Mouse (Mus musculus) liver, postnatal 0 days (tissue): ENCODE measurements around the gene Pdcl3. TPM values are rescaled to one million over a fixed set of nuclear protein-coding genes. Genes with fewer than 3 reads are reported as not detected.

Experiments
- ATAC-seq: fragments of 200-750 bp; cut with Nextera tagmentation; 2 replicates; pipeline ENCODE4 v1.8.0; 2017; ENCODE audit warnings: mild to moderate bottlenecking, moderate library complexity
- DNase-seq: peaks from one replicate; pipeline ENCODE4 v3.0.0-alpha.2; 2016
- H3K27ac ChIP-seq: fragments of 300-500 bp; sonication (generic); 2 replicates; pipeline ENCODE4 v1.5.1; 2014; ENCODE audit warnings: antibody characterized with exemption, moderate library complexity, mild to moderate bottlenecking, low read depth
- H3K27me3 ChIP-seq: fragments of 300-500 bp; sonication (generic); 2 replicates; pipeline ENCODE4 v1.6.1; 2014; ENCODE audit warnings: low read length, control low read depth, mixed read lengths; ENCODE audit not compliant: insufficient read depth
- H3K36me3 ChIP-seq: fragments of 300-500 bp; sonication (generic); replicated peaks from 2 replicates; pipeline ENCODE4 v1.6.1; 2014; ENCODE audit warnings: mild to moderate bottlenecking, control low read depth, low read length, moderate library complexity, mixed read lengths; ENCODE audit not compliant: insufficient read depth
- H3K4me1 ChIP-seq: fragments of 300-500 bp; sonication (generic); 2 replicates; pipeline ENCODE4 v1.6.1; 2014; ENCODE audit warnings: antibody characterized with exemption, mild to moderate bottlenecking, control low read depth; ENCODE audit not compliant: insufficient read depth
- H3K4me2 ChIP-seq: fragments of 300-500 bp; sonication (generic); 2 replicates; pipeline ENCODE4 v1.6.1; 2014; ENCODE audit warnings: low read depth, mild to moderate bottlenecking, low read length, moderate library complexity, mixed read lengths
- H3K4me3 ChIP-seq: fragments of 300-500 bp; sonication (generic); 2 replicates; pipeline ENCODE4 v1.5.1; 2014; ENCODE audit warnings: low read depth, low read length
- H3K9ac ChIP-seq: fragments of 300-500 bp; sonication (generic); replicated peaks from 2 replicates; pipeline ENCODE4 v1.6.1; 2014; ENCODE audit warnings: mild to moderate bottlenecking, moderate library complexity
- H3K9me3 ChIP-seq: fragments of 300-500 bp; sonication (generic); 2 replicates; pipeline ENCODE4 v1.6.1; 2016; ENCODE audit warnings: mild to moderate bottlenecking, control low read depth, low read length, mixed read lengths
- CTCF ChIP-seq: sonication (generic); IDR thresholded peaks from 2 replicates; pipeline ENCODE4 v1.5.1; 2016; ENCODE audit warnings: antibody characterized with exemption, low read depth
- EP300 ChIP-seq: IDR thresholded peaks from 2 replicates; pipeline ENCODE4 v1.6.1; 2016; ENCODE audit warnings: antibody characterized with exemption, low read depth, mild to moderate bottlenecking
- WGBS: fragments of 180-500 bp; shearing (Covaris S2); extraction: QIAGEN DNeasy Blood & Tissue Kit; methylation state at CpG from one replicate; pipeline ENCODE4 v1.1.7; 2014; ENCODE audit not compliant: insufficient replicate concordance; 5-methylcytosine and 5-hydroxymethylcytosine counted together
- polyA plus RNA-seq: library from polyadenylated mRNA; unstranded; fragments of >200 nt; fragmentation: Nextera tagmentation; extraction: Ambion mirVana; gene quantifications from 2 replicates; pipeline ENCODE4 v1.2.1, GENCODE M21; 2015

Gene Pdcl3
- 42.5 and 42.8 TPM in 2 replicates for polyA plus RNA-seq

GRCm38 (mm10) chr1:38985308-38985707, at the start of gene Pdcl3:
TSS of gene Pdcl3 (plus strand) at chr1:38985608.
- DNase-seq (no peak), ATAC-seq (no peak)
- H3K4me1 ChIP-seq: peaks cover 10% of the 10 kb centered on the region; the same call in 1 of the 2 replicates
- H3K27me3 ChIP-seq: no peaks in the 10 kb centered on the region
- H3K27ac ChIP-seq: no peak within 1 kb of the TSS; the same call in 1 of the 2 replicates
- no peak for TF ChIP-seq CTCF
- TF ChIP-seq EP300: no peak
- H3K9me3 ChIP-seq: no peaks in the 10 kb centered on the region
- WGBS: 71% methylated on average over 3 of the region's 3 CpGs
- H3K4me2 ChIP-seq: no peak within 1 kb of the TSS
- no peaks in the 10 kb centered on the region for H3K36me3 ChIP-seq
- no peak within 1 kb of the TSS for H3K4me3 ChIP-seq
- H3K9ac ChIP-seq: no peak within 1 kb of the TSS

GRCm38 (mm10) chr1:38936780-38937179, 48.6 kb upstream of the Pdcl3 start:
- TF ChIP-seq EP300 (no peak), CTCF (peak; percentile 72)
- Histone ChIP-seq H3K9ac (no peak overlapping the region), H3K4me2 (no peak overlapping the region), H3K4me1 (no peaks in the 10 kb centered on the region), H3K27me3 (no peaks in the 10 kb centered on the region), H3K4me3 (no peak overlapping the region), H3K27ac (no peak overlapping the region), H3K36me3 (no peaks in the 10 kb centered on the region), H3K9me3 (no peaks in the 10 kb centered on the region)
- DNase-seq: peak; percentile 56
- WGBS: 25% methylated on average over 6 of the region's 6 CpGs
- ATAC-seq: no peak

- Histone ChIP-seq H3K27ac (no peak within 1 kb of the TSS), H3K27me3 (no peaks in the 10 kb centered on the region), H3K36me3 (no peaks in the 10 kb centered on the region), H3K4me3 (no peak within 1 kb of the TSS), H3K9me3 (no peaks in the 10 kb centered on the region), H3K4me2 (no peak within 1 kb of the TSS), H3K4me1 (no peaks in the 10 kb centered on the region), H3K9ac (no peak within 1 kb of the TSS)
- WGBS: 59% methylated on average over 6 of the region's 6 CpGs
- TF ChIP-seq EP300 (no peak), CTCF (no peak)
- DNase-seq (no peak), ATAC-seq (no peak)
These were observed 46.6 kb upstream of the Pdcl3 start, which contains the start of gene Nms for GRCm38 (mm10) chr1:38938849-38939248. TSS of gene Nms (plus strand) at chr1:38939149.

GRCm38 (mm10) chr1:38939608-38940007, 45.8 kb upstream of the Pdcl3 start:
- H3K4me1 ChIP-seq: no peaks in the 10 kb centered on the region
- H3K27me3 ChIP-seq: no peaks in the 10 kb centered on the region
- H3K27ac ChIP-seq: no peak overlapping the region
- 7% methylated on average over 5 of the region's 5 CpGs for WGBS
- no peak for TF ChIP-seq EP300
- TF ChIP-seq CTCF: no peak
- no peaks in the 10 kb centered on the region for H3K9me3 ChIP-seq
- H3K4me3 ChIP-seq: no peak overlapping the region
- H3K4me2 ChIP-seq: no peak overlapping the region
- DNase-seq (peak; percentile 33), ATAC-seq (no peak)
- no peaks in the 10 kb centered on the region for H3K36me3 ChIP-seq
- no peak overlapping the region for H3K9ac ChIP-seq

- DNase-seq: no peak
- Histone ChIP-seq H3K9me3 (no peaks in the 10 kb centered on the region), H3K4me2 (no peak overlapping the region), H3K9ac (no peak overlapping the region), H3K27ac (no peak overlapping the region), H3K36me3 (no peaks in the 10 kb centered on the region), H3K27me3 (no peaks in the 10 kb centered on the region), H3K4me1 (no peaks in the 10 kb centered on the region), H3K4me3 (no peak overlapping the region)
- 85% methylated on average over 3 of the region's 3 CpGs for WGBS
- TF ChIP-seq CTCF (no peak), EP300 (no peak)
- no peak for ATAC-seq
These were observed 29.0 kb upstream of the Pdcl3 start for GRCm38 (mm10) chr1:38956457-38956856.

GRCm38 (mm10) chr1:38969116-38969515, 16.3 kb upstream of the Pdcl3 start:
- WGBS: 71% methylated on average over 1 of the region's 1 CpGs
- no peak overlapping the region for H3K4me2 ChIP-seq
- H3K27me3 ChIP-seq: no peaks in the 10 kb centered on the region
- no peak for DNase-seq
- no peak overlapping the region for H3K27ac ChIP-seq
- ATAC-seq: no peak
- TF ChIP-seq EP300 (no peak), CTCF (no peak)
- no peak overlapping the region for H3K4me3 ChIP-seq
- H3K9ac ChIP-seq: no peak overlapping the region
- H3K9me3 ChIP-seq: no peaks in the 10 kb centered on the region
- no peaks in the 10 kb centered on the region for H3K36me3 ChIP-seq
- H3K4me1 ChIP-seq: no peaks in the 10 kb centered on the region

- no peak overlapping the region for H3K4me2 ChIP-seq
- ATAC-seq (no peak), DNase-seq (no peak)
- no peak overlapping the region for H3K4me3 ChIP-seq
- H3K36me3 ChIP-seq: no peaks in the 10 kb centered on the region
- TF ChIP-seq CTCF (no peak), EP300 (no peak)
- no peak overlapping the region for H3K9ac ChIP-seq
- no peaks in the 10 kb centered on the region for H3K4me1 ChIP-seq
- H3K27me3 ChIP-seq: no peaks in the 10 kb centered on the region
- H3K9me3 ChIP-seq: no peaks in the 10 kb centered on the region
- 67% methylated on average over 3 of the region's 3 CpGs for WGBS
- H3K27ac ChIP-seq: no peak overlapping the region
These were observed 13.7 kb upstream of the Pdcl3 start for GRCm38 (mm10) chr1:38971712-38972111.
